Mouse (Mus musculus): Measurements from ENCODE around the gene Acr.
A peak's percentile ranks its signal among the peaks of the same experiment; 100 is the strongest.

Gene Acr

GRCm38 (mm10) chr15:89622959-89623625 is 55.0 kb downstream of the Acr start:
- no peak for DNase-seq (ENCODE audit: low read depth)

- DNase-seq (ENCODE audit: low read depth), result peak; percentile 42
These were observed 55.5 kb downstream of the Acr start for GRCm38 (mm10) chr15:89623626-89623959.
